Mouse (Mus musculus): Measurements from ENCODE around the gene Srrt. TPM values are rescaled to one million over a fixed set of nuclear protein-coding genes. Genes with fewer than 3 reads are reported as not detected.

Srrt gene
- total RNA-seq, 1 experiment from 2014 or later: 317 TPM

GRCm38 (mm10) chr5:137308356-137308755 lies 882 bp upstream of the Srrt start:
- no peak for ATAC-seq (replicated peaks in 1 of 2; ENCODE audit: insufficient read depth in 1 of 2, low FRiP score in 2 of 2, low TSS enrichment in 1 of 2, low read depth in 1 of 2, poor library complexity in 2 of 2, severe bottlenecking in 2 of 2)

DNA sequence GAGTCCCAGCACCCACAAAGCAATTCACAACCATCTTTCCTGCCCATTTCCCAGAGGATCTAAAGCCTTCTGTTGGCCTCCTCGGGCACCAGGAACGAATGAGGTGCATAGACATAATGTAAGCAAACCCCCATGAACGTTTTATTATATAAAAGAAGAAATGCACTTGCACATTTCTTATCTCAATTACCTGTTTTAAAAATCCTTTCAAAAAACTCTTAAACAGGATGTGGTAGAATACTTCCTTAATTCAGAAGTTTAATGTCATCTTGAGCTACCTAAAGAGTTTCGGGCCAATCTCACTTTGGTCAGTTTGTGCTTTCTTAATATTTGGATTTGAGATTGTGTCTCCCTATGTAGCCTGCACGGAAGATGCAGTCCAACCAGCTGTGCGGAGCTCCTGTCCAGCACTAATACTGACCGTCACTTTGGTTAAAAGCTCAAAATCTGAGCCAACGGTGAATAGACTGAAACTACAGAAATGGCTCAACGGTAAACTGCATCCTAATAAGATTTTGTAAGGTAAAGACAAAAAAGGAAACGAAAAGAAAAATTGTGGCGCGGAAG lies 952 bp downstream of the Srrt start:
- ATAC-seq (replicated peaks in 1 of 2; ENCODE audit: insufficient read depth in 1 of 2, low FRiP score in 2 of 2, low TSS enrichment in 1 of 2, low read depth in 1 of 2, poor library complexity in 2 of 2, severe bottlenecking in 2 of 2): no peak

DNA sequence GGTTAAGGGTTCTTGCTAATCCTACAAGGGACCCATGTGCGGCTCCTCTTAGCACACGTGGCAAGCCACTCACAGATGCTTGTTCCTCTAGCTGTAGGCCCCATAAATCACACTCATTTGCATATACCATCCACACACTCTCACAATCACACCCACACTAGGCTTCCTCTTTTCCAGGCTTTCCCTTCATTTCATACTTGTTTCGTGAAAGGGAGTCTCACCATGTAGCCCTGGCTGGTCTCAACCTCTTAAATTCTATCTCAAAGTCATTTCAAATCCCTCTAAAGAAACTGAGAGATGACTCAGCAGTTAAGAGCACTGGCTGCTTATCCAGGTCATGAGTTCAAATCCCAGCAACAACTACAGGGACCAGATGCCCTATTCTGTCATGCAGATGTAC lies 1.7 kb downstream of the Srrt start:
- ATAC-seq (replicated peaks in 1 of 2; ENCODE audit: insufficient read depth in 1 of 2, low FRiP score in 2 of 2, low TSS enrichment in 1 of 2, low read depth in 1 of 2, poor library complexity in 2 of 2, severe bottlenecking in 2 of 2): no peak; a peak in 1 of 4 replicates

DNA sequence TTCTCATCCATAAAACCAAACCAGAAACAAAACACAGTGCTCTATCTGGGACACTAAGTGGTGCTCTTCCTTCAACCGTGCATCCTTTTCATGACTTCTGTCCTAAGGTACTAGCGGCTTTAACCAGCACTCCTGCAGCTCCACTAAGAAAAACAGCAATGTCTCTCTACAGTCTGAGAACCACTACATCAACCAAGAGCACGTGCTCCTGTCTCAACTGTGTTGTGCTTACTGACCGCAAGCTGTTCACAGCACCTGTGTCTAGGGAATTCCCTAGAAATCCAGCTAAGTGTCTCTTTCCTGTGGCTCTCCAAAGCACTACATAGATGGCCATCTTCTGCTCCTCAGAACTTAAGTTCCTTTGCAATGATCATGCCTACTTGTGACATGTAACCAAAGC lies 2.7 kb downstream of the Srrt start:
- ATAC-seq (replicated peaks in 1 of 2; ENCODE audit: insufficient read depth in 1 of 2, low FRiP score in 2 of 2, low TSS enrichment in 1 of 2, low read depth in 1 of 2, poor library complexity in 2 of 2, severe bottlenecking in 2 of 2): no peak

DNA sequence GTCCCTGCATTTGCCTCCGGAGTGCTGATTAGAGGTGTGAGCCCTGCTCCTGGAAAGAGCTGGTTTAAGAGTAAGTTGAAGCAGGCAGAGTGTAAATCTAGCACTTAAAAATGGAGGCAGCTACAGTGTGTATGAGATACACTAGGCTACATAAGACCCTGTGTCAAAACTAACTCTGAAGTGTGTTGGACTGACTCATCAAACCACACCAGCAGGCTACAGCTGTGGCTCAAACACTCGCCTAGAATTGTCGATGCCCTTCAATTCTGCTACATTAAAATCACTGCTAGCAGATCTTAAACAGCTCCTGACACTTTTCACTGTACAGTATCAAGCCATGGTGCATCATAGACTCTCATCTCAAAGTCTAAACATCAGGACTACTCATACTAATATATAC lies 3.3 kb downstream of the Srrt start:
- ATAC-seq (replicated peaks in 1 of 2; ENCODE audit: insufficient read depth in 1 of 2, low FRiP score in 2 of 2, low TSS enrichment in 1 of 2, low read depth in 1 of 2, poor library complexity in 2 of 2, severe bottlenecking in 2 of 2): no peak

- ATAC-seq (replicated peaks in 1 of 2; ENCODE audit: insufficient read depth in 1 of 2, low FRiP score in 2 of 2, low TSS enrichment in 1 of 2, low read depth in 1 of 2, poor library complexity in 2 of 2, severe bottlenecking in 2 of 2): no peak
Observed at GRCm38 (mm10) chr5:137303609-137304008, 3.9 kb downstream of the Srrt start.

DNA sequence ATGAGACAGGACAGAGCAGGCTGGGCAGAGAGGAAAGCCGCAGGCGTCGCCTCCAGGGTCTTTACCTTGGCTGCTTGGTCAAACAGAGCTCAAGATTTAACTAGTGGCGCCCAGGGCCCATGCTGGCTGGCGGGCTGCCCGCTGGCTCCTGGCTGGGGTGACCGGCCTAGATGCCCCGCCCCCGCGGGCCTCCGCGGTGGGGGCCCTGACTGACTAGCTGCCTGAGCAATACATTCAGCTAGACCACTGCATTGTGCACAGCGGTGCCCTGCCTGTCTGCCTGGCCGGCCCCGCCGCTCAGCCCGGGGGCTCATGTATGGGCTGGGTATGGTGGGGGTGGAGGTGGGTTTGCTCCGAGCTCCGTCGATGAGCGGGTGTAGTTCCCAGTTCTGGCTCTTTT lies 6.2 kb downstream of the Srrt start:
- ATAC-seq (replicated peaks in 1 of 2; ENCODE audit: insufficient read depth in 1 of 2, low FRiP score in 2 of 2, low TSS enrichment in 1 of 2, low read depth in 1 of 2, poor library complexity in 2 of 2, severe bottlenecking in 2 of 2): no peak

DNA sequence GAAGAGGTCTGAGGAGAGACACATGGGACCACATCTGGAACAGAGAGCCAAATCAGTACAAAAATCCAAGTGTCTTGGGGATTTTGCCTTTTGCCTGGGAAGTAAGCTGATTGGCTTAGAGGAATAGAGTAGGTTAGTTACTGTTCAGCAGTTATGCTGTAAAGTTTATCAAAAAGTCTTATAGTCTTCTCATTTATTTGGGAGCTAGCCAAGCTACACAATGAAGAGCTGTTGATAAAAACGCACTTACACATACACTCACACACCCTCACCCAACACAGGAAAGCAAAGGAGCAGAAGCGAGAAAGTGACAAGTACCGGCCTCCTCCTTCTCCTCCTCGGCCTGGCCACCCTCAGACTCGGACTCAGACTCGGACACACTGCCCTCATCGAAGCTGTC lies 8.2 kb downstream of the Srrt start:
- ATAC-seq (replicated peaks in 1 of 2; ENCODE audit: insufficient read depth in 1 of 2, low FRiP score in 2 of 2, low TSS enrichment in 1 of 2, low read depth in 1 of 2, poor library complexity in 2 of 2, severe bottlenecking in 2 of 2): no peak

- no peak for ATAC-seq (replicated peaks in 1 of 2; ENCODE audit: insufficient read depth in 1 of 2, low FRiP score in 2 of 2, low TSS enrichment in 1 of 2, low read depth in 1 of 2, poor library complexity in 2 of 2, severe bottlenecking in 2 of 2)
Observed at GRCm38 (mm10) chr5:137297126-137297525, 10.3 kb downstream of the Srrt start.

DNA sequence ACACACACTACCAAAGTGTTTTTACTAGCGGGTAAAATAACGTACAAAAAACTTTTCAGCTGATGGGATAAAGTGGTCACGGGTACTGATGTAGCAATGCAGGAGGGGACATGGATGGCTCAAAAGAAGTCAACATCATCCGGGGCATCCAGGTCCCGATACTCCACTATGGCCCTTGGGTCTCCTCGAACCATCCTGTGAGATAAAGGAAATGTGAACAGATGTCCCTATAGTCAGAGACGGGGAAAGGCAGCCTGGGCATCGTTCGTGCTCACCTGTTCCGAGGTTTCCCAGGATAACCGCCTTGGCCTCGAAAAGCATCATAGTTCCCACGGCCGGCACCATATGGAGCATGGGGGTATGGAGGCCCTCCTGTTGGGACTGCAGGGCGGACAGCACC lies 11.8 kb downstream of the Srrt start:
- no peak for ATAC-seq (replicated peaks in 1 of 2; ENCODE audit: insufficient read depth in 1 of 2, low FRiP score in 2 of 2, low TSS enrichment in 1 of 2, low read depth in 1 of 2, poor library complexity in 2 of 2, severe bottlenecking in 2 of 2)

DNA sequence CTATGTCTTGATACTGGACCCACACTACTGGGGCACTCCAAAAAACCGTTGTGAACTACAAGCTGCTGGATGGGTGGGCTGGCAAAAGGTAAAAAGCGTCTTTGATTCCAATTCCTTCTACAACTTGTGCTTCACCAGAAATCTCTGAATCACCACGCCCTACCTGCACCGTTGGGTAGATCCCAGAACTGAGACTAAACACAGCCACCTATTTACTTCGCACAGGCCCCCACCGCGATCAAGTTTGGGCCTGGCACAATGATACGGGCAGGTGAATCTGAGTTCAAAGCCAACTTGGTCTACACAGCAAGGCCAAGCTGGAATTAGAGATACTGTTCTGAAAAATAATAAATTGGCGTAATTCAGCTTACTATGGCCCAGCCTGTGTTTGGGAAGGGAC lies 12.2 kb downstream of the Srrt start:
- ATAC-seq (replicated peaks in 1 of 2; ENCODE audit: insufficient read depth in 1 of 2, low FRiP score in 2 of 2, low TSS enrichment in 1 of 2, low read depth in 1 of 2, poor library complexity in 2 of 2, severe bottlenecking in 2 of 2): no peak

- ATAC-seq (replicated peaks in 1 of 2; ENCODE audit: insufficient read depth in 1 of 2, low FRiP score in 2 of 2, low TSS enrichment in 1 of 2, low read depth in 1 of 2, poor library complexity in 2 of 2, severe bottlenecking in 2 of 2): peak; percentile 0 to 3; a peak in 1 of 4 replicates
Observed at GRCm38 (mm10) chr5:137294744-137295093, 12.8 kb downstream of the Srrt start.

DNA sequence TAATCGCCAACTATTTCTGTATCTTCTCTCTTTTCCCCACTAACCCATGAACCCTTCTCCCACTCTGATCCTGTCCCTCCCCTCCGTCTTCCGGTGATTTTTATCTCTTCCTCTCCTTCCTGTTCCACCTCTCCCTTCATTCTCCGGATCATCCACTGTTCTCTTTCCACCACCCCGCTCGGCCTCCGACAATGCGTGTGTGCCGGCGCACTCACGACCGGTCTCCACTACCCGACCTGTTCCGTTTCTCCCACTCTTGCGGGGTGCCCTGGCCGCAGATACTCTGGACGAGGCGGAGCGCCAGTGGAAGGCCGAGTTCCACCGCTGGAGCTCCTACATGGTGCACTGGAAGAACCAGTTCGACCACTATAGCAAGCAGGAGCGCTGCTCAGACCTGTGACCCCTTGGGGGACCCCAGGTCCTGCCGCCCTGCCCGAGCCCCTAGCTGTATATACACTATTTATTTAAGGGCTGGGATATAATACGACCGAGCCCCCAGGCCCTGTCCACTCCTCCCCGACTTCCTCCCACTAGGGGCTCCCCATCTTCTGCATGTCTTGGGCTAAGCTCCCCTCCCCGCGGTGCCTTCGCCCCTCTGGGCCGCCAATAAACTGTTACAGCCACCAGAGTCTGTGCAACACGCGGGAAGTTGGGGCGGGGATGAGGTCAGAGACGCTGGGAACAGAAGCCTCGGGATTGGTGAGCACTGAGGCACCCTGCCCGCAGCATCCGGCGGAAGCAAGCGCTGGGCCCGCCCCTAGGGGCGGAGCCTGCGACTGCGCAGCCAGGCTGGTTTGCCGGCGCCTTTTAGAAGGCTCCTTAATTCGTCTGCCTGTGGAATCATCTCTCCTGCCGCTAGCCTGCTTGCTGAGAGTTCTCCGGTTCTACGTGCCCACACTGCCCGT lies 13.4 kb downstream of the Srrt start, which contains the start of gene Ufsp1:
Gene Ufsp1, plus strand, starts transcription at position 791 of the 905 bp plus-strand sequence.
- ATAC-seq (replicated peaks in 1 of 2; ENCODE audit: insufficient read depth in 1 of 2, low FRiP score in 2 of 2, low TSS enrichment in 1 of 2, low read depth in 1 of 2, poor library complexity in 2 of 2, severe bottlenecking in 2 of 2): peak; percentile 85 to 86

DNA sequence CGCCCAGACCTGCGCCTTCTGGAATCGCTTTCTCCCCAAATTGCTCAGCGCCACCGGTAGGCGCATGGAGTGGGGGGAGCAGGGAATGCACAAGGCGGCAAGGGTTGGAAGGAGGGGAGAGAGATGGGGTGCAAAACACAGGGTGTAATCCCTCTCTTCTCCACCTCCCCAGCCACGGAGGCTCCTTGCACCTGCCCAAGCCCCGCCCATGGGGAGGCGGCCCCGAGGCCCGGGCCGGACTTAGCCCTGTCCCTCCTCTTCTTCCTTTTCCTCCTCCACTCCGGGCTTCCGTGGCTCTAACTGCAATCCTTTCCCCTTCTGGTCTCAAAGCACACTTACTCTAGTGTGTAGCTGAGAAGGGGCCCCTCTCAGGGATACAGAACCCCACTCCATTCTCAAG lies 14.2 kb downstream of the Srrt start:
- peak; percentile 31 to 38 for ATAC-seq (replicated peaks in 1 of 2; ENCODE audit: insufficient read depth in 1 of 2, low FRiP score in 2 of 2, low TSS enrichment in 1 of 2, low read depth in 1 of 2, poor library complexity in 2 of 2, severe bottlenecking in 2 of 2)

- no peak for ATAC-seq (replicated peaks in 1 of 2; ENCODE audit: insufficient read depth in 1 of 2, low FRiP score in 2 of 2, low TSS enrichment in 1 of 2, low read depth in 1 of 2, poor library complexity in 2 of 2, severe bottlenecking in 2 of 2)
Observed at GRCm38 (mm10) chr5:137291381-137291926, 16.0 kb downstream of the Srrt start.

- peak in 1 of 2 experiments; percentile 19; a peak in 1 of 4 replicates for ATAC-seq (replicated peaks in 1 of 2; ENCODE audit: insufficient read depth in 1 of 2, low FRiP score in 2 of 2, low TSS enrichment in 1 of 2, low read depth in 1 of 2, poor library complexity in 2 of 2, severe bottlenecking in 2 of 2)
Observed at GRCm38 (mm10) chr5:137290677-137291076, 16.8 kb downstream of the Srrt start.

- no peak; a peak in 1 of 4 replicates for ATAC-seq (replicated peaks in 1 of 2; ENCODE audit: insufficient read depth in 1 of 2, low FRiP score in 2 of 2, low TSS enrichment in 1 of 2, low read depth in 1 of 2, poor library complexity in 2 of 2, severe bottlenecking in 2 of 2)
Observed at GRCm38 (mm10) chr5:137289591-137290365, 17.7 kb downstream of the Srrt start.

DNA sequence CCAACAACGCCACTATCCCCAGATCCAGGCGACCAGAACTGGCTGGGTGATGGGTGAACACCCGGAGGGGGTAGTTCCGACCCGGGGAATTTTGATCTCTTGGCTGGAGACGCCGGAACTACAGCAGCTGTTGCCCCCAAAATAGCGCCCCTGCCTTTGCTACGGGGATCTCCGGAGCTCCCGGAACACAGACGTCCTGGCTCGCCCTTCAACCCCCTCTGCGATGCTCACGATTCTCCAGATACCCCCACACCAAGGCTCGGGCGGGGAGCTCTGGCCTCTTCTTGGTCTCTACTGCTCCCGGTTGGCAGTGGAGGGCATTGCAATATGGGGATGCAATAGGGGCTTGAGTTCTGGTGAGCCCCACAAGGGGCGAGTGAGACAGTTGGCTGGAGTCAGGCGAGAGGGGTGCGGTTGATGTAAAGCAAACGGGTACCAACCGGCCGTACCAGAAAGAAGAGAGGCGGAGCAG lies 18.4 kb downstream of the Srrt start:
- peak; percentile 9 to 19; a peak in 1 of 4 replicates for ATAC-seq (replicated peaks in 1 of 2; ENCODE audit: insufficient read depth in 1 of 2, low FRiP score in 2 of 2, low TSS enrichment in 1 of 2, low read depth in 1 of 2, poor library complexity in 2 of 2, severe bottlenecking in 2 of 2)
